Mouse (Mus musculus) MEL (cell line): Measurements from ENCODE around the gene Brat1. TPM values are rescaled to one million over a fixed set of nuclear protein-coding genes. Genes with fewer than 3 reads are reported as not detected.

Source experiments
- DNase-seq: peaks from one replicate; pipeline ENCODE4 v3.0.0; 2011; ENCODE audit warnings: low read depth, low spot score
- H3K27ac ChIP-seq: 2 replicates; pipeline ENCODE4 v1.5.1; 2012; ENCODE audit warnings: low read depth, mild to moderate bottlenecking, control low read depth, low read length, moderate library complexity; ENCODE audit not compliant: control insufficient read depth
- H3K27me3 ChIP-seq, 2 experiments: fragments of 150-350 bp in 1 of 2; sonication (generic) in 1 of 2; 2 replicates each; pipeline ENCODE4 v1.6.1; 2012; ENCODE audit warnings: low read length in 2 of 2, mild to moderate bottlenecking in 2 of 2, improper control_type of control experiment in 1 of 2, moderate library complexity in 1 of 2; ENCODE audit not compliant: insufficient read depth in 2 of 2, control insufficient read depth in 1 of 2
- H3K36me3 ChIP-seq, 2 experiments: 2 replicates each; pipeline ENCODE4 v1.6.1; 2012 to 2014; ENCODE audit warnings: low read length in 2 of 2, improper control_type of control experiment in 1 of 2, inconsistent platforms in 1 of 2, mild to moderate bottlenecking in 1 of 2; ENCODE audit not compliant: insufficient read depth in 2 of 2, control insufficient read depth in 1 of 2
- H3K4me1 ChIP-seq, 2 experiments: fragments of 150-350 bp in 1 of 2; sonication (generic) in 1 of 2; 2 replicates each; pipeline ENCODE4 v1.6.1; 2012; ENCODE audit warnings: low read length in 2 of 2, improper control_type of control experiment in 1 of 2, mild to moderate bottlenecking in 1 of 2; ENCODE audit not compliant: insufficient read depth in 2 of 2, control insufficient read depth in 1 of 2
- H3K4me3 ChIP-seq, 2 experiments: fragments of 150-350 bp in 1 of 2; sonication (generic) in 1 of 2; 2 replicates each; pipeline ENCODE4 v1.5.1; 2012; ENCODE audit warnings: low read depth in 2 of 2, low read length in 2 of 2, mild to moderate bottlenecking in 2 of 2, moderate library complexity in 2 of 2, control low read depth in 1 of 2, improper control_type of control experiment in 1 of 2; ENCODE audit not compliant: control insufficient read depth in 1 of 2, insufficient read depth in 1 of 2
- H3K79me2 ChIP-seq: 2 replicates; pipeline ENCODE4 v1.6.1; 2012; ENCODE audit warnings: mild to moderate bottlenecking, low read length, moderate library complexity; ENCODE audit not compliant: control insufficient read depth, poor library complexity, insufficient read depth
- H3K9ac ChIP-seq: 2 replicates; pipeline ENCODE4 v1.6.1; 2012; ENCODE audit warnings: low read depth, mild to moderate bottlenecking, control low read depth, low read length, moderate library complexity; ENCODE audit not compliant: control insufficient read depth, poor library complexity, severe bottlenecking
- H3K9me3 ChIP-seq: fragments of 150-350 bp; sonication (generic); replicated peaks from 2 replicates; pipeline ENCODE4 v1.6.1; 2012; ENCODE audit warnings: mild to moderate bottlenecking, low read length, improper control_type of control experiment, moderate library complexity; ENCODE audit not compliant: insufficient read depth
- CHD1 ChIP-seq: IDR thresholded peaks from 2 replicates; pipeline ENCODE4 v1.6.1; 2012; ENCODE audit warnings: low read depth, mild to moderate bottlenecking, inconsistent platforms, low read length, improper control_type of control experiment
- CTCF ChIP-seq, 3 experiments: IDR thresholded peaks in 2 of 3; conservative IDR thresholded peaks in 1 of 3; 2 replicates each; pipeline ENCODE4 v1.5.1; 2011 to 2012; ENCODE audit warnings: low read length in 3 of 3, low read depth in 2 of 3, mild to moderate bottlenecking in 2 of 3, improper control_type of control experiment in 1 of 3, inconsistent platforms in 1 of 3, mixed read lengths in 1 of 3, moderate library complexity in 1 of 3; ENCODE audit not compliant: control insufficient read depth in 1 of 3, insufficient read depth in 1 of 3, poor library complexity in 1 of 3, severe bottlenecking in 1 of 3
- E2F4 ChIP-seq: IDR thresholded peaks from 2 replicates; pipeline ENCODE4 v1.6.1; 2011; ENCODE audit warnings: low read depth, low read length, improper control_type of control experiment, borderline replicate concordance
- ELF1 ChIP-seq: IDR thresholded peaks from 2 replicates; pipeline ENCODE4 v1.6.1; 2014; ENCODE audit warnings: low read depth, mild to moderate bottlenecking, inconsistent platforms, low read length, improper control_type of control experiment, moderate library complexity
- EP300 ChIP-seq, 2 experiments: IDR thresholded peaks; 2 replicates each; pipeline ENCODE4 v1.6.1; 2011; ENCODE audit warnings: improper control_type of control experiment in 2 of 2, low read length in 2 of 2, low read depth in 1 of 2, mild to moderate bottlenecking in 1 of 2
- GABPA ChIP-seq: IDR thresholded peaks from 2 replicates; pipeline ENCODE4 v1.6.1; 2012; ENCODE audit warnings: low read depth, mild to moderate bottlenecking, inconsistent platforms, low read length, improper control_type of control experiment, moderate library complexity
- GATA1 ChIP-seq: IDR thresholded peaks from 2 replicates; pipeline ENCODE4 v1.6.1; 2011; ENCODE audit warnings: low read depth, low read length, improper control_type of control experiment
- HCFC1 ChIP-seq: IDR thresholded peaks from 2 replicates; pipeline ENCODE4 v1.6.1; 2012; ENCODE audit warnings: low read depth, mild to moderate bottlenecking, inconsistent platforms, low read length, improper control_type of control experiment, moderate library complexity
- MAFK ChIP-seq: IDR thresholded peaks from 2 replicates; pipeline ENCODE4 v1.6.1; 2011; ENCODE audit warnings: low read depth, mild to moderate bottlenecking, low read length, improper control_type of control experiment, borderline replicate concordance
- MEF2A ChIP-seq: IDR thresholded peaks from 2 replicates; pipeline ENCODE4 v1.6.1; 2014; ENCODE audit warnings: low read depth, mild to moderate bottlenecking, inconsistent platforms, low read length, improper control_type of control experiment; ENCODE audit not compliant: poor library complexity, insufficient replicate concordance, severe bottlenecking; ENCODE audit errors: extremely low read depth
- MYB ChIP-seq: IDR thresholded peaks from 2 replicates; pipeline ENCODE4 v1.6.1; 2011; ENCODE audit warnings: mild to moderate bottlenecking, low read depth, low read length, improper control_type of control experiment
- MYC ChIP-seq: IDR thresholded peaks from 2 replicates; pipeline ENCODE4 v1.6.1; 2011; ENCODE audit warnings: low read depth, mild to moderate bottlenecking, low read length, improper control_type of control experiment, moderate library complexity
- POLR2A ChIP-seq, 2 experiments: IDR thresholded peaks; 2 replicates each; pipeline ENCODE4 v1.6.1; 2011 to 2012; ENCODE audit warnings: low read length in 2 of 2, mild to moderate bottlenecking in 2 of 2, control low read depth in 1 of 2, improper control_type of control experiment in 1 of 2, low read depth in 1 of 2, moderate library complexity in 1 of 2; ENCODE audit not compliant: control insufficient read depth in 1 of 2, insufficient read depth in 1 of 2, poor library complexity in 1 of 2
- POLR2AphosphoS2 ChIP-seq: IDR thresholded peaks from 2 replicates; pipeline ENCODE4 v1.6.1; 2011; ENCODE audit warnings: low read length, improper control_type of control experiment
- POLR2AphosphoS5 ChIP-seq: IDR thresholded peaks from 2 replicates; pipeline ENCODE4 v1.6.1; 2012; ENCODE audit warnings: low read depth, borderline replicate concordance, mild to moderate bottlenecking, inconsistent platforms, low read length, moderate library complexity, mixed read lengths
- RAD21 ChIP-seq: IDR thresholded peaks from 2 replicates; pipeline ENCODE4 v1.6.1; 2011; ENCODE audit warnings: mild to moderate bottlenecking, low read depth, low read length, improper control_type of control experiment
- RCOR1 ChIP-seq: IDR thresholded peaks from 2 replicates; pipeline ENCODE4 v1.6.1; 2012; ENCODE audit warnings: low read depth, mild to moderate bottlenecking, inconsistent platforms, low read length, improper control_type of control experiment
- SIN3A ChIP-seq: IDR thresholded peaks from 2 replicates; pipeline ENCODE4 v1.6.1; 2012; ENCODE audit warnings: low read length, improper control_type of control experiment, inconsistent platforms
- SMC3 ChIP-seq: IDR thresholded peaks from 2 replicates; pipeline ENCODE4 v1.6.1; 2011; ENCODE audit warnings: low read depth, low read length, improper control_type of control experiment
- TAL1 ChIP-seq: IDR thresholded peaks from 2 replicates; pipeline ENCODE4 v1.6.1; 2012; ENCODE audit warnings: mild to moderate bottlenecking, inconsistent platforms, low read length, moderate library complexity, mixed read lengths
- UBTF ChIP-seq: IDR thresholded peaks from 2 replicates; pipeline ENCODE4 v1.6.1; 2012; ENCODE audit warnings: low read depth, mild to moderate bottlenecking, inconsistent platforms, low read length, improper control_type of control experiment, moderate library complexity, borderline replicate concordance; ENCODE audit not compliant: insufficient read depth
- USF1 ChIP-seq: IDR thresholded peaks from 2 replicates; pipeline ENCODE4 v1.6.1; 2014; ENCODE audit warnings: low read depth, mild to moderate bottlenecking, inconsistent platforms, low read length, improper control_type of control experiment, moderate library complexity
- USF2 ChIP-seq, 2 experiments: IDR thresholded peaks; 2 replicates each; pipeline ENCODE4 v1.6.1; 2011 to 2012; ENCODE audit warnings: improper control_type of control experiment in 2 of 2, low read length in 2 of 2, borderline replicate concordance in 1 of 2, inconsistent platforms in 1 of 2, low read depth in 1 of 2, mild to moderate bottlenecking in 1 of 2; ENCODE audit not compliant: insufficient read depth in 1 of 2
- ZC3H11A ChIP-seq: IDR thresholded peaks from 2 replicates; pipeline ENCODE4 v1.6.1; 2012; ENCODE audit warnings: low read depth, mild to moderate bottlenecking, inconsistent platforms, low read length, improper control_type of control experiment
- ZNF384 ChIP-seq: IDR thresholded peaks from 2 replicates; pipeline ENCODE4 v1.6.1; 2012; ENCODE audit warnings: low read depth, mild to moderate bottlenecking, inconsistent platforms, low read length, improper control_type of control experiment
- polyA plus RNA-seq, 2 experiments: library from polyadenylated mRNA; stranded (reverse) in 1 of 2; unstranded in 1 of 2; fragments of >175 nt in 1 of 2; fragments of >200 nt in 1 of 2; gene quantifications; 2 replicates each; pipeline versions ENCODE4 v1.2.1 to v1.2.4; 2012; ENCODE audit warnings: low replicate concordance in 2 of 2, low read depth in 1 of 2; ENCODE audit not compliant: insufficient read length in 2 of 2, insufficient read depth in 1 of 2, missing spikeins in 1 of 2
- total RNA-seq: library from RNA; depleted of rRNA; stranded (reverse); fragments of 300-350 nt; gene quantifications from 2 replicates; pipeline ENCODE4 v1.2.3, GENCODE M21; 2012

Gene Brat1
- total and polyA plus RNA-seq, 3 experiments = 13.7 to 14.2 TPM; not detected in 1

DNA sequence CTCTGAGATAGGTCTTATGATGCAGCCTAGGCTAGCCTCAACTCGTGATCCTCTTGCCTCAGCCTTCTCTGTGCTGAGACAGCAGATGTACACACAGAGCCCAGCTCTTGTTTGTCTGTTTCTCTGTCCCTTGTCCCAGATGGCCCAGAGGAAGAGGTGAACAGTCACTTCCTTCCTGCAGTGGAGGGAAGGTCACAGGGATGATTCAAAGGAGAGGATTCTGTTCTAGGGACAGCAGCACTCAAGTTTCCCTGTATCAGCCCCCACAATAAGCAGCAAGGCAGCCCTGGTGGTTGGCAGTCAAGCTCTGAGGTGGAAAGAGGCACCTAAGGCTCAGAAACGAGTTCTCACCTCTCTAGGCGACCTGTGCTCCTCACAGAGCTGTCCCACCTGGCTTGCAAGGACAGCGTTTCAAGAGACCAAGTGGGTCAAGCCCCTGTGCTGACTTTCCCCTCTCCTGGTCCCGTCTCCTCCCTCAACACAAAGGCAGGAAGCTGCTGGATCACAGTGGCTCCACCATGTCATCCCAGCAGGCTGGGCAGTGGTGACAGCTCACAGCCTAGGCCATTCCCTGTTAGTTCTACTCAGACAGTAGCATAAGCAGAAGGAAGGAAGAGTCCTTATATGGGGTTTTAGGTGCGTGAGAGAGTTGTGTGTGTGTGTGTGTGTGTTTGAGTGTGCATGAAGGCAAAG is 60.3 kb downstream of the Brat1 start:
- DNase-seq = no peak
- H3K4me1 ChIP-seq = peaks cover 5 to 14% of the 10 kb centered on the region in 2 experiments
- TF ChIP-seq MYC (no peak), TAL1 (no peak), USF1 (no peak), CHD1 (no peak), RCOR1 (no peak), E2F4 (no peak), MYB (no peak), POLR2AphosphoS5 (no peak), MAFK (no peak), ZNF384 (no peak), GABPA (no peak), MEF2A (no peak), POLR2AphosphoS2 (no peak), ELF1 (no peak), GATA1 (no peak), HCFC1 (no peak), CTCF (IDR thresholded peaks at IDR 0.05 in 2 of 3, conservative IDR thresholded peaks at IDR 0.05 in 1 of 3; ENCODE audit: control insufficient read depth in 1 of 3, insufficient read depth in 1 of 3, low read depth in 2 of 3, low read length in 3 of 3, poor library complexity in 1 of 3, severe bottlenecking in 1 of 3) (no peak), EP300 (IDR thresholded peaks at IDR 0.05; ENCODE audit: low read depth in 1 of 2, low read length in 2 of 2) (no peak), ZC3H11A (no peak), POLR2A (IDR thresholded peaks at IDR 0.05; ENCODE audit: control insufficient read depth in 1 of 2, insufficient read depth in 1 of 2, low read depth in 1 of 2, low read length in 2 of 2, poor library complexity in 1 of 2) (no peak)
- H3K4me3 ChIP-seq = no peak overlapping the region
- H3K27ac ChIP-seq = no peak overlapping the region
- no peaks in the 10 kb centered on the region for H3K27me3 ChIP-seq
- H3K36me3 ChIP-seq = no peaks in the 10 kb centered on the region
- H3K9me3 ChIP-seq = no peaks in the 10 kb centered on the region
- H3K79me2 ChIP-seq = no peaks in the 10 kb centered on the region
- H3K9ac ChIP-seq = no peak overlapping the region

DNA sequence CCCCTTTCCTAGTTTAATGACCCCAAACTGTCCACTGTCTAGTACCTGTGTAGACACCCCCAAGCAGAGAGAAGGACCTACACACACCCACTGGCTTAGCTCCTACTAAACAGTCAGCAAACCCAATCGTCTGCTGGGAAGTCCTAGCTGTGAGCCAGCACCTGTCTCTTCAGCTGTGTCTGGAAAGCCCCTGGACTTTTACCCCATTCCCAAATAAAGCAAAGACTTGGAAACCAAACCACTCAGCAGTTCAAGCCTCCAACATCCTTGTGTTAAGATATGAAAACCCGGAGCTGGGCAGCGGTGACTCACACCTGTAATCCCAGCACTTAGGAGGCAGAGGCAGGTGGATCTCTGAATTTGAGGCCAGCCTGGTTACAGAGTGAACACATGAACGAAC is 61.8 kb downstream of the Brat1 start:
- Histone ChIP-seq H3K4me1 (peaks cover 6 to 14% of the 10 kb centered on the region in 2 experiments), H3K9ac (no peak overlapping the region), H3K27me3 (no peaks in the 10 kb centered on the region), H3K4me3 (no peak overlapping the region), H3K36me3 (peaks cover 0 to under 1% of the 10 kb centered on the region in 2 experiments; a peak in 1 of 4 replicates), H3K27ac (no peak overlapping the region), H3K79me2 (no peaks in the 10 kb centered on the region), H3K9me3 (no peaks in the 10 kb centered on the region)
- no peak for TF ChIP-seq EP300 (IDR thresholded peaks at IDR 0.05; ENCODE audit: low read depth in 1 of 2, low read length in 2 of 2)
- no peak for TF ChIP-seq RAD21
- no peak for TF ChIP-seq MEF2A
- TF ChIP-seq SIN3A = no peak
- no peak for TF ChIP-seq SMC3
- no peak for TF ChIP-seq USF2 (IDR thresholded peaks at IDR 0.05; ENCODE audit: borderline replicate concordance in 1 of 2, insufficient read depth in 1 of 2, low read depth in 1 of 2, low read length in 2 of 2)
- no peak for TF ChIP-seq POLR2AphosphoS2
- TF ChIP-seq UBTF = no peak
- DNase-seq = no peak
